Mouse (Mus musculus): Measurements from ENCODE around the gene Agrp. TPM values are rescaled to one million over a fixed set of nuclear protein-coding genes. Genes with fewer than 3 reads are reported as not detected.
A peak's percentile ranks its signal among the peaks of the same experiment; 100 is the strongest.

Agrp gene
- total and polyA plus RNA-seq, 3 experiments: 0.63 TPM; not detected in 2

- TF ChIP-seq E2F4 (IDR thresholded peaks at IDR 0.05; ENCODE audit: borderline replicate concordance, low read depth, low read length): no peak
- TF ChIP-seq EP300 (IDR thresholded peaks at IDR 0.05; ENCODE audit: low read depth in 1 of 2, low read length in 2 of 2): peak; percentile 28 to 50; a peak in 1 of 4 replicates
- 0 out of 2 replicates have a peak, but pooled peaks have one; percentile 22 for TF ChIP-seq MXI1 (IDR thresholded peaks at IDR 0.05; ENCODE audit: low read depth, low read length)
- TF ChIP-seq MAX (IDR thresholded peaks at IDR 0.05; ENCODE audit: low read length): 0 out of 2 replicates have a peak, but pooled peaks have one; percentile 19
- TF ChIP-seq POLR2AphosphoS5 (IDR thresholded peaks at IDR 0.05; ENCODE audit: borderline replicate concordance, low read depth, low read length): no peak
- TF ChIP-seq NRF1 (IDR thresholded peaks at IDR 0.05; ENCODE audit: insufficient read depth, low read depth, low read length, poor library complexity, severe bottlenecking): no peak
- TF ChIP-seq KAT2A (conservative IDR thresholded peaks at IDR 0.05; ENCODE audit: low read depth, low read length): no peak
- 0 out of 2 replicates have a peak, but pooled peaks have one; percentile 17 for TF ChIP-seq USF1 (IDR thresholded peaks at IDR 0.05; ENCODE audit: low read depth, low read length)
- peak; percentile 32; the same call in 1 of the 2 replicates for TF ChIP-seq BHLHE40 (IDR thresholded peaks at IDR 0.05; ENCODE audit: borderline replicate concordance, low read depth, low read length)
- peak; percentile 61 for TF ChIP-seq ETS1 (IDR thresholded peaks at IDR 0.05; ENCODE audit: low read depth, low read length)
- TF ChIP-seq MEF2A (IDR thresholded peaks at IDR 0.05; ENCODE audit: extremely low read depth, insufficient replicate concordance, low read depth, low read length, poor library complexity, severe bottlenecking): no peak
- TF ChIP-seq CHD2 (IDR thresholded peaks at IDR 0.05; ENCODE audit: low read length): no peak
- TF ChIP-seq POLR2AphosphoS2 (IDR thresholded peaks at IDR 0.05; ENCODE audit: low read length): no peak
- TF ChIP-seq ZMIZ1 (IDR thresholded peaks at IDR 0.05; ENCODE audit: low read depth, low read length): no peak
- TF ChIP-seq CHD1 (IDR thresholded peaks at IDR 0.05; ENCODE audit: low read depth, low read length): no peak
- no peak for TF ChIP-seq UBTF (IDR thresholded peaks at IDR 0.05; ENCODE audit: borderline replicate concordance, insufficient read depth, low read depth, low read length)
- peak; percentile 80 for TF ChIP-seq SMC3 (IDR thresholded peaks at IDR 0.05; ENCODE audit: low read depth, low read length)
- TF ChIP-seq POLR2A (IDR thresholded peaks at IDR 0.05; ENCODE audit: control insufficient read depth in 1 of 2, insufficient read depth in 1 of 2, low read depth in 1 of 2, low read length in 2 of 2, poor library complexity in 1 of 2): no peak
- TF ChIP-seq MYB (IDR thresholded peaks at IDR 0.05; ENCODE audit: low read depth, low read length): no peak
- no peak for TF ChIP-seq NELFE (IDR thresholded peaks at IDR 0.05; ENCODE audit: low read depth, low read length)
- 0 out of 2 replicates have a peak, but pooled peaks have one; percentile 23 for TF ChIP-seq TBP (IDR thresholded peaks at IDR 0.05; ENCODE audit: low read depth, low read length)
- TF ChIP-seq USF2 (IDR thresholded peaks at IDR 0.05; ENCODE audit: borderline replicate concordance in 1 of 2, insufficient read depth in 1 of 2, low read depth in 1 of 2, low read length in 2 of 2): no peak
These were observed 103.3 kb downstream of the Agrp start (continued) for GRCm38 (mm10) chr8:105533892-105534329.

- H3K27ac ChIP-seq (ENCODE audit: control insufficient read depth, low read depth, low read length): no peak overlapping the region
These were observed 103.8 kb downstream of the Agrp start for GRCm38 (mm10) chr8:105533439-105533838.

More at GRCm38 (mm10) chr8:105533439-105533838, 103.8 kb downstream of the Agrp start:
- Histone ChIP-seq H3K9me3 (replicated peaks; ENCODE audit: insufficient read depth, low read length) (no peaks in the 10 kb centered on the region), H3K4me1 (ENCODE audit: control insufficient read depth in 1 of 2, insufficient read depth in 2 of 2, low read length in 2 of 2) (peaks cover 17 to 20% of the 10 kb centered on the region in 2 experiments), H3K4me3 (ENCODE audit: control insufficient read depth in 1 of 2, insufficient read depth in 1 of 2, low read depth in 2 of 2, low read length in 2 of 2) (no peak overlapping the region), H3K9ac (ENCODE audit: control insufficient read depth, low read depth, low read length, poor library complexity, severe bottlenecking) (no peak overlapping the region), H3K79me2 (ENCODE audit: control insufficient read depth, insufficient read depth, low read length, poor library complexity) (no peaks in the 10 kb centered on the region), H3K36me3 (ENCODE audit: control insufficient read depth in 1 of 2, insufficient read depth in 2 of 2, low read length in 2 of 2) (peaks cover 2 to 26% of the 10 kb centered on the region in 2 experiments), H3K27me3 (ENCODE audit: control insufficient read depth in 1 of 2, insufficient read depth in 2 of 2, low read length in 2 of 2) (no peaks in the 10 kb centered on the region)
- DNase-seq (ENCODE audit: low read depth, low spot score): peak; percentile 23
- no peak for TF ChIP-seq ZNF384 (IDR thresholded peaks at IDR 0.05; ENCODE audit: low read depth, low read length)
- TF ChIP-seq TAL1 (IDR thresholded peaks at IDR 0.05; ENCODE audit: low read length): peak; percentile 13; the same call in 1 of the 2 replicates
- TF ChIP-seq TBP (IDR thresholded peaks at IDR 0.05; ENCODE audit: low read depth, low read length): no peak

Data from MEL (cell line).